13 mouse cellular contexts compared by ENCODE assay signal in the genomic region with DNA sequence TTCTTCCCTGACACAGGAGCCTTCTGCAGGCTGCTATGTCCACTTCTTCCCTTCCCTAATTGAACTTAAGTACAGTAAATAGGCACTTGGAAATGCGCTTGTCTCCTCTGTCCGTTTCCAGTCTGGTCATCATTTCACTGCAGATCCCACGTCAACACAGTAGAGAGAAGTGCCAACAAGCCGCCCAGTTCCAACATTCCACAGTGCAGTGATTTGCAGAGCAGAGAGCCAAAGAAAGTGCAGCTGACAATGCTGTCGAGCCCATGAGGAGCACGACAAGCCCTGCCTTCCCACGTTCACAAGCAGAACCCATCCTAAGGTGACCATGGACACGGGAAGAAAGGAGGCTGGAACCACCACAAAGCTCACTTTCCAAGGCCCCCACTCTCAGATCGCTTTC. TPM values are rescaled to one million over a fixed set of nuclear protein-coding genes. Genes with fewer than 3 reads are reported as not detected.
DNase-seq lines count a peak whose midpoint lies in the region; ATAC-seq and TF ChIP-seq lines count a peak whose summit lies in the region.
"Had no signal": no experiment of that assay in that cellular context is flagged by ENCODE, and none has a peak within 500 bp of the region (broad histone marks: within the 10 kb centered on the region; RNA-seq: fewer than 3 reads in every experiment).

No protein-coding gene starts in this region.

- ATAC-seq in heart, embryonic 14.5 days (ENCODE audit: insufficient number of reproducible peaks, insufficient read depth, low FRiP score, low read depth), result no peak
- ATAC-seq in lung, embryonic 14.5 days (ENCODE audit: insufficient read depth), result no peak
- ATAC-seq in stomach, postnatal 0 days (ENCODE audit: low FRiP score, low TSS enrichment), result no peak
- ATAC-seq: midbrain, embryonic 16.5 days; Patski had no signal

- H3K4me1 ChIP-seq in lung, adult 2 months (ENCODE audit: control insufficient read depth, insufficient read depth, low read length), result no peaks in the 10 kb centered on the region; the same call in 1 of the 2 replicates
- peaks cover 10 to 16% of the 10 kb centered on the region in 2 experiments for H3K4me1 ChIP-seq in heart, embryonic 14.5 days (ENCODE audit: control insufficient read depth in 2 of 2, insufficient read depth in 2 of 2, low read length in 2 of 2)
- H3K4me1 ChIP-seq in lung, embryonic 14.5 days (ENCODE audit: insufficient read depth), result no peaks in the 10 kb centered on the region
- H3K4me1 ChIP-seq in stomach, postnatal 0 days (replicated peaks; ENCODE audit: control insufficient read depth, insufficient read depth), result no peaks in the 10 kb centered on the region
- H3K4me1 ChIP-seq: liver, embryonic 13.5 days had no signal

- no peak for TF ChIP-seq EP300 in stomach, postnatal 0 days (optimal IDR thresholded peaks at IDR 0.05)

- no peak overlapping the region for H3K4me3 ChIP-seq in lung, adult 2 months (replicated peaks; ENCODE audit: extremely low read depth, low read depth, low read length)
- no peak overlapping the region for H3K4me3 ChIP-seq in heart, embryonic 14.5 days (ENCODE audit: control insufficient read depth in 1 of 2, insufficient read depth in 1 of 2, low read depth in 1 of 2, low read length in 2 of 2)
- no peak overlapping the region for H3K4me3 ChIP-seq in lung, embryonic 14.5 days (ENCODE audit: low read depth, low read length)
- peak overlapping the region; percentile 0; the same call in 1 of the 2 replicates for H3K4me3 ChIP-seq in stomach, postnatal 0 days (ENCODE audit: low read depth, low read length)
- H3K4me3 ChIP-seq: liver, embryonic 13.5 days had no signal

- no peak for TF ChIP-seq POLR2A in lung, adult 2 months (IDR thresholded peaks at IDR 0.05; ENCODE audit: borderline replicate concordance, extremely low read depth, low read depth, low read length)

- 40% methylated on average over 9 of the region's 9 CpGs for WGBS in lung, adult 2 months
- 24% methylated on average over 9 of the region's 9 CpGs for WGBS in heart, embryonic 14.5 days
- WGBS in lung, embryonic 14.5 days, result 29% methylated on average over 9 of the region's 9 CpGs
- WGBS in stomach, postnatal 0 days, result 34% methylated on average over 9 of the region's 9 CpGs

- H3K9me3 ChIP-seq in heart, embryonic 14.5 days (ENCODE audit: control insufficient read depth, low read length), result no peaks in the 10 kb centered on the region
- H3K9me3 ChIP-seq in lung, embryonic 14.5 days (ENCODE audit: low read depth, low read length), result no peaks in the 10 kb centered on the region
- no peaks in the 10 kb centered on the region for H3K9me3 ChIP-seq in stomach, postnatal 0 days (ENCODE audit: control insufficient read depth, low read length)
- H3K9me3 ChIP-seq: liver, embryonic 13.5 days had no signal

- TF ChIP-seq CTCF in lung, adult 2 months (IDR thresholded peaks at IDR 0.05; ENCODE audit: insufficient read depth, low read length), result no peak
- TF ChIP-seq CTCF in lung, embryonic 14.5 days (IDR thresholded peaks at IDR 0.05; ENCODE audit: low read depth), result no peak
- no peak for TF ChIP-seq CTCF in stomach, postnatal 0 days (IDR thresholded peaks at IDR 0.05; ENCODE audit: low read depth)

- H3K27ac ChIP-seq in heart, embryonic 14.5 days (replicated peaks in 1 of 2; ENCODE audit: control insufficient read depth in 1 of 2, insufficient read depth in 1 of 2, low read depth in 2 of 2, low read length in 2 of 2), result no peak overlapping the region
- H3K27ac ChIP-seq in lung, embryonic 14.5 days (ENCODE audit: low read depth), result no peak overlapping the region
- H3K27ac ChIP-seq in stomach, postnatal 0 days (replicated peaks), result no peak overlapping the region
- H3K27ac ChIP-seq: liver, embryonic 13.5 days had no signal

- no peak overlapping the region for H3K9ac ChIP-seq in heart, embryonic 14.5 days (ENCODE audit: low read length)
- H3K9ac ChIP-seq in lung, embryonic 14.5 days, result no peak overlapping the region
- no peak overlapping the region; the same call in 1 of the 2 replicates for H3K9ac ChIP-seq in stomach, postnatal 0 days (ENCODE audit: low read length)
- H3K9ac ChIP-seq: liver, embryonic 13.5 days had no signal

- H3K27me3 ChIP-seq in heart, embryonic 14.5 days (ENCODE audit: control insufficient read depth, insufficient read depth, low read length), result peaks cover 63% of the 10 kb centered on the region
- peaks cover 29% of the 10 kb centered on the region for H3K27me3 ChIP-seq in lung, embryonic 14.5 days (ENCODE audit: insufficient read depth, low read length)
- H3K27me3 ChIP-seq in stomach, postnatal 0 days (ENCODE audit: control insufficient read depth, insufficient read depth, low read length), result 0 out of 2 replicates have a peak, but pooled peaks cover 2% of the 10 kb centered on the region
- H3K27me3 ChIP-seq: Patski had no signal

- H3K36me3 ChIP-seq in heart, embryonic 14.5 days (ENCODE audit: control insufficient read depth, insufficient read depth, low read length), result no peaks in the 10 kb centered on the region
- H3K36me3 ChIP-seq in lung, embryonic 14.5 days (ENCODE audit: insufficient read depth), result no peaks in the 10 kb centered on the region
- H3K36me3 ChIP-seq in stomach, postnatal 0 days (ENCODE audit: control insufficient read depth, insufficient read depth, low read length), result no peaks in the 10 kb centered on the region
- H3K36me3 ChIP-seq: liver, embryonic 13.5 days had no signal

- DNase-seq in lung, adult 18-20 months, result peak; percentile 9 to 27
- DNase-seq in lung, adult 2 months, result no peak
- peak; percentile 72 for DNase-seq in lung, embryonic 14.5 days
- no peak for DNase-seq in stomach, postnatal 0 days (ENCODE audit: low spot score)
- DNase-seq in retina, postnatal 1 day, result no peak
- no peak for DNase-seq in spleen, postnatal 4 days (ENCODE audit: low spot score in 2 of 2)
- DNase-seq in layer of hippocampus, postnatal 36 days, result no peak
- DNase-seq: adrenal gland, postnatal 25 days; cerebellum, adult 9-11 months; liver, embryonic 13.5 days had no signal

- H3K4me2 ChIP-seq in heart, embryonic 14.5 days (ENCODE audit: low read length), result peak overlapping the region; percentile 95
- H3K4me2 ChIP-seq in lung, embryonic 14.5 days, result peak overlapping the region; percentile 96
- H3K4me2 ChIP-seq in stomach, postnatal 0 days (replicated peaks; ENCODE audit: low read depth), result peak overlapping the region; percentile 88; the same call in 1 of the 2 replicates
- H3K4me2 ChIP-seq: liver, embryonic 13.5 days had no signal

RNA-seq across cellular contexts. Expression of a gene that starts 1.7 kb away (rescaled TPM):
- polyA plus RNA-seq in lung, adult 2 months (2012; rRNA removed), result 16.5 and 17.0 TPM in 2 replicates
- polyA plus RNA-seq in heart, embryonic 14.5 days (2014; fragmentation: Nextera tagmentation; extraction: Ambion mirVana), result 16.7 and 17.9 TPM in 2 replicates
- 33.5 and 37.0 TPM in 2 replicates for polyA plus RNA-seq in lung, embryonic 14.5 days (2014; fragmentation: Nextera tagmentation; extraction: Ambion mirVana)
- polyA plus RNA-seq in stomach, postnatal 0 days (2015; fragmentation: Nextera tagmentation; extraction: Ambion mirVana), result 25.7 and 27.0 TPM in 2 replicates
- 10 to 100 TPM; 10.2 to 11.8 TPM for total RNA-seq in layer of hippocampus, postnatal 36 days (2021)

Comparison
In these comparisons a context has a peak if more than half of its experiments do, and no peak if none do; other contexts are left out.
1. DNase-seq: peak in lung, adult 18-20 months (2 of 2) and lung, embryonic 14.5 days (single experiment); none in lung, adult 2 months (single experiment), stomach, postnatal 0 days (single experiment), retina, postnatal 1 day (single experiment), spleen, postnatal 4 days (0 of 2) and layer of hippocampus, postnatal 36 days (0 of 2).
2. Peak in every context shown above with its lines, with median percentiles within 50 percentile points of each other: H3K4me2 ChIP-seq.